In the genomic region with DNA sequence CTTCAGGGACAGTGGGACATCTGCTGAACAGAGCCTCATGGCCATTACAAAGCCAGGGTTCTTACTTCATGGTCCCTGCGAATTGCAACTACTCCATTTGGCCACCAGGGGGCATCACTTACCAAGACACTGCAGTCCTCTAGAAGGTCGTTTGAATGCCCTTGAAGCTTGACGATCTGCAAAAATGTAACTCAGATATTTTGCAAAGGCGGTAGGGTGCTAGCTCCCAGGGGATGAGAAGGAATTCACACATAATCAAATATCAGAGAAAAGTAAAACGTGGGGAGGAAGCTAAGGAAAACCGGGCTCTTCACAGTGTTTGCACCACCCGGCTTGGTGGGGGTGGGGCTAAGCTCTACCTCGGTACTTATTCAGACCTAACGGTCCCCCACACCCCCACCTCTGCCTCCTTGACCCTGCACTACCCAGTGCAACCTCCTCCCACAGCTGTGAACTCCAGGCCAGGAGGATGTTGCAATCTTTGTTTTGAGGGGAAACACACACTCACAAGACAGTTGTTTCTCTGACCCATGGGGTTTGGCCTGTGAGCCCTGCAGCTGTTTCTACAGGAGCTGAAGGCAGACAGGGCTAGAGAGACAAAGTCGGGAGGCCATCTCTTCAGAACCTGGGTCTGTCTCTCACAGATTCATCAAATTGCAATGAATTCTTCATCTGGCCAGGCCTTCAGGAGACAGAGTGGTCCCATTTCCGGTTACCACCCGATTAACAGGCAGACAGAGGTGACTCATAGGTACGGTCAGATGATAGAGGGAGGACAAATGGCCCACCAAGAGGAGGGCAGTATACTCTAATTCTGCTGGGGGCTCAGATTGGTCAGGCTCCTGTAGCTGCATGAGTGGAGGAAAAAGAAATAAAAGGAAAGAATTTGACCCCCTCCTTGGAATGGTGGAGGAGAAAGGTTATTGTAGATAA, we compare ENCODE assay signal across 7 mouse cellular contexts.
A peak's percentile ranks its signal among the peaks of the same experiment; 100 is the strongest.
DNase-seq lines count a peak whose midpoint lies in the region; ATAC-seq lines count a peak whose summit lies in the region.

No protein-coding gene starts in this region.

- H3K27ac ChIP-seq in limb, embryonic 12.5 days: no peak overlapping the region
- no peak overlapping the region for H3K27ac ChIP-seq in midbrain, embryonic 14.5 days (replicated peaks; ENCODE audit: low read depth, low read length)

- WGBS in limb, embryonic 12.5 days: 7% methylated on average over 13 of the region's 13 CpGs
- WGBS in midbrain, embryonic 14.5 days: 18% methylated on average over 13 of the region's 13 CpGs

- H3K4me2 ChIP-seq in limb, embryonic 12.5 days: peak overlapping the region; percentile 51
- peak overlapping the region; percentile 49 for H3K4me2 ChIP-seq in midbrain, embryonic 14.5 days (ENCODE audit: low read length)

- H3K27me3 ChIP-seq in limb, embryonic 12.5 days: no peaks in the 10 kb centered on the region
- H3K27me3 ChIP-seq in midbrain, embryonic 14.5 days (ENCODE audit: control insufficient read depth, insufficient read depth, low read length): no peaks in the 10 kb centered on the region

- peaks cover 9% of the 10 kb centered on the region for H3K4me1 ChIP-seq in limb, embryonic 12.5 days (replicated peaks)
- H3K4me1 ChIP-seq in midbrain, embryonic 14.5 days (ENCODE audit: control insufficient read depth, insufficient read depth, low read length): peaks cover 5% of the 10 kb centered on the region; the same call in 1 of the 2 replicates

- H3K36me3 ChIP-seq in limb, embryonic 12.5 days: no peaks in the 10 kb centered on the region
- H3K36me3 ChIP-seq in midbrain, embryonic 14.5 days (ENCODE audit: control insufficient read depth, insufficient read depth, low read length): no peaks in the 10 kb centered on the region

- peak overlapping the region; percentile 28 for H3K4me3 ChIP-seq in limb, embryonic 12.5 days (replicated peaks)
- 0 out of 2 replicates have a peak overlapping the region, but pooled peaks have one; percentile 15 for H3K4me3 ChIP-seq in midbrain, embryonic 14.5 days (replicated peaks; ENCODE audit: low read depth, low read length)

- no peaks in the 10 kb centered on the region for H3K9me3 ChIP-seq in limb, embryonic 12.5 days
- no peaks in the 10 kb centered on the region for H3K9me3 ChIP-seq in midbrain, embryonic 14.5 days (ENCODE audit: control insufficient read depth, low read length)

- peak; percentile 89 for ATAC-seq in limb, embryonic 12.5 days (ENCODE audit: insufficient number of reproducible peaks, insufficient read depth, low FRiP score, low TSS enrichment, low read depth)
- ATAC-seq in midbrain, embryonic 14.5 days (ENCODE audit: low FRiP score, low TSS enrichment): peak; percentile 87

- DNase-seq in adrenal gland, postnatal 10 days: peak; percentile 84
- peak; percentile 87 for DNase-seq in embryo, embryonic 11 days
- peak; percentile 99 for DNase-seq in heart, adult 11 months
- peak; percentile 71 for DNase-seq in kidney, adult 11 months
- peak; percentile 93 for DNase-seq in midbrain, embryonic 14.5 days
- peak; percentile 32 for DNase-seq in spleen, adult 12 weeks (ENCODE audit: low spot score)

- peak overlapping the region; percentile 19 for H3K9ac ChIP-seq in limb, embryonic 12.5 days (replicated peaks)
- H3K9ac ChIP-seq in midbrain, embryonic 14.5 days (replicated peaks; ENCODE audit: low read length): 0 out of 2 replicates have a peak overlapping the region, but pooled peaks have one; percentile 20

Comparison
In these comparisons a context has a peak if more than half of its experiments do, and no peak if none do; other contexts are left out.
1. DNase-seq: peak in every context shown above with its lines; median percentile 99 in heart, adult 11 months; 93 in midbrain, embryonic 14.5 days; 87 in embryo, embryonic 11 days; 84 in adrenal gland, postnatal 10 days; 71 in kidney, adult 11 months; 32 in spleen, adult 12 weeks.